Mouse (Mus musculus) forebrain, embryonic 13.5 days (tissue): Measurements from ENCODE around the gene Cd69. TPM values are rescaled to one million over a fixed set of nuclear protein-coding genes. Genes with fewer than 3 reads are reported as not detected.

ENCODE experiments used
- ATAC-seq: fragments of 200-750 bp; cut with Nextera tagmentation; 2 replicates; pipeline ENCODE4 v1.8.0; 2017
- H3K27ac ChIP-seq: fragments of 300-500 bp; sonication (generic); 2 replicates; pipeline ENCODE4 v1.5.1; 2015; ENCODE audit warnings: inconsistent platforms, mild to moderate bottlenecking, moderate library complexity
- H3K27me3 ChIP-seq: fragments of 300-500 bp; sonication (generic); 2 replicates; pipeline ENCODE4 v1.6.1; 2015; ENCODE audit warnings: mild to moderate bottlenecking, inconsistent platforms
- H3K36me3 ChIP-seq: fragments of 300-500 bp; sonication (generic); 2 replicates; pipeline ENCODE4 v1.6.1; 2015; ENCODE audit warnings: mild to moderate bottlenecking, inconsistent platforms; ENCODE audit not compliant: poor library complexity, severe bottlenecking
- H3K4me1 ChIP-seq: fragments of 300-500 bp; sonication (generic); 2 replicates; pipeline ENCODE4 v1.6.1; 2015; ENCODE audit warnings: inconsistent platforms
- H3K4me2 ChIP-seq: fragments of 300-500 bp; sonication (generic); 2 replicates; pipeline ENCODE4 v1.6.1; 2015; ENCODE audit warnings: inconsistent platforms, mild to moderate bottlenecking, moderate library complexity
- H3K4me3 ChIP-seq: fragments of 300-500 bp; sonication (generic); 2 replicates; pipeline ENCODE4 v1.5.1; 2015; ENCODE audit warnings: mild to moderate bottlenecking, inconsistent platforms
- H3K9ac ChIP-seq: fragments of 300-500 bp; sonication (generic); 2 replicates; pipeline ENCODE4 v1.6.1; 2015; ENCODE audit warnings: mild to moderate bottlenecking, inconsistent platforms
- H3K9me3 ChIP-seq: fragments of 300-500 bp; sonication (generic); replicated peaks from 2 replicates; pipeline ENCODE4 v1.6.1; 2016; ENCODE audit warnings: inconsistent platforms
- WGBS: fragments of 180-500 bp; shearing (Covaris S2); methylation state at CpG from one replicate; pipeline ENCODE4 v1.1.7; 2015; 5-methylcytosine and 5-hydroxymethylcytosine counted together
- polyA plus RNA-seq: library from polyadenylated mRNA; unstranded; fragments of >200 nt; fragmentation: Nextera tagmentation; extraction: Ambion mirVana; gene quantifications from 2 replicates; pipeline ENCODE4 v1.2.1, GENCODE M21; 2015

The Cd69 gene
- polyA plus RNA-seq, result not detected in 2 replicates

DNA sequence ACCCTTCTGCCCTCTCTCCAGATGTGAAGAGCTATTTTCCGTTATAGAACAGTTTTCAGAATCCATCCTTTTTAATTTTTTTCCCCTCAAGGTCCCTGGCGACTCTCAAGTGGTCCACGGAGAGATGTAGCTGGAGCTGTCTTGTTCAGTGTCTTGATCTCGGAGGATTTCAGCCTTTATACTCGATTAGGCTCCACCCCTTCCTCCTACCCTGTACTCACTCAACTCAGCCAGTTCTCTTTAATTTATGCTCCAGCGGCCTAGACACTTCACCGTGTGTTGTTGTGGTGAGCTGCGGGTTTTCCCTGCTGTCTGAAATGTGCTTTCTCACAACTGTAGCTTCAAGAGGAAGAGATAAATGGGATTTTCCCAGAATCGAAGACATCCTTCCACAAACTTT, at the start of gene Cd69:
Cd69 (minus strand) TSS at position 217 of the 400 bp plus-strand sequence.
- no peaks in the 10 kb centered on the region for H3K4me1 ChIP-seq
- no peaks in the 10 kb centered on the region for H3K9me3 ChIP-seq
- no peak within 1 kb of the TSS for H3K9ac ChIP-seq
- ATAC-seq, result no peak
- H3K27me3 ChIP-seq, result no peaks in the 10 kb centered on the region
- H3K27ac ChIP-seq, result no peak within 1 kb of the TSS
- no peak within 1 kb of the TSS for H3K4me3 ChIP-seq
- H3K4me2 ChIP-seq, result no peak within 1 kb of the TSS
- 84% methylated on average over 9 of the region's 9 CpGs for WGBS
- H3K36me3 ChIP-seq, result no peaks in the 10 kb centered on the region

DNA sequence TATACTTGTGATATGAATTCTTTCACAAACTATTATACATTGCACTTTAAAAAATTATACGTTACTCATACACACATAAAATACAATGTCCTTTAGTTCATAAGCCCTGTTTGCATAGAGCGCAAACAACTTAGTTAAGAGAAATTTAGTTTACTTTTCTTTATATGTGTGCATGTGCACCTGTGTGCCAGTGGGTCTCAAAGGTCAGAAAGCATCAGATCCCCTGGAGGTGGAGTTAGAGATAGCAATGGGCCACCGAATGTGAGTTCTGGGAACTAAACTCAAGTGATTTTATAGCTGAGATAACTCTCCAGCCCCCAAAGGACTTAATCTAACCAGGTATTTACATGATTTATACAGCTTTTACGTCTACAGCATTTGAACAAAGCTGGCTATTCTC, 44.1 kb upstream of the Cd69 start:
- ATAC-seq, result no peak
- 76% methylated on average over 4 of the region's 4 CpGs for WGBS
- H3K4me3 ChIP-seq, result no peak overlapping the region
- H3K9me3 ChIP-seq, result no peaks in the 10 kb centered on the region
- H3K4me1 ChIP-seq, result no peaks in the 10 kb centered on the region
- no peaks in the 10 kb centered on the region for H3K27me3 ChIP-seq
- no peak overlapping the region for H3K9ac ChIP-seq
- no peak overlapping the region for H3K27ac ChIP-seq
- no peak overlapping the region for H3K4me2 ChIP-seq
- no peaks in the 10 kb centered on the region for H3K36me3 ChIP-seq

DNA sequence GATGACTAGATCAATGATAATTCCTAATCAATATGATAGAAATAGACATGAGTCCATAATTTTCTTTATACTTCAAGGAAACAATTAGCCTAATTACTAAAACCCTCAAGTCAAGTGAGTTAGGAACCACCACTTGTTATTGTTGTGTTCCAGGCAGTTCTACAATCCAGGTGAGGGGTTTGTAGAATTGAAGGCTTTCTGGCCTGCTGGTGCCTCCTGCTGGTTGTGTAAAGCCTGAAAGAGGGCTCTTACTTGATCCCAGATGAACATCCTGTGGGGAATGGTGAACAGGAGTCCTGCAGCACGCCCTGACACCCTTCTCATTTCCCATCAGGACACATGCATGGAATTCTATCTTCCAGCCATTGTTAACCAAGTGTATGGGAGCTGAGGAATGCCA, 43.2 kb upstream of the Cd69 start:
- Histone ChIP-seq H3K27ac (no peak overlapping the region), H3K4me1 (no peaks in the 10 kb centered on the region), H3K9ac (no peak overlapping the region), H3K9me3 (no peaks in the 10 kb centered on the region), H3K27me3 (no peaks in the 10 kb centered on the region), H3K36me3 (no peaks in the 10 kb centered on the region), H3K4me3 (no peak overlapping the region), H3K4me2 (no peak overlapping the region)
- ATAC-seq, result no peak
- WGBS, result 52% methylated on average over 1 of the region's 1 CpGs

DNA sequence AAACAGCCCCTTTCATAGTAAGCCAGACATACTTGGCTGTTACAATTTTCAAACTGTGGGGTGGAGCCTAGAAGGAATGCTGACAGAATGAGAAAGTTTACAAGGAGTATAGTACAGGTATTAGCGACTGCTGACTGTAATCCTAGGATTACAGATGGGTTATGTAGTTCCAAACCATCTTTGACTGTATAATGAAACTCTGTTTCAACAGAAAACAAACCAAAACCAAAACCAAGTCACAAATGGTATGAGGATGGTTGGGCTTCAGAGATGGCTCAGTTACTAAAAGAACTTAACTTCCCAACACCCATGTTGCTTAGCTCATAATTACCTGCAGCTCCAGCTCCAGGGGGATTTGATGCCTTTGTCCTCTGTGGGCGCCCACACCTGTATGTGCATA, 41.2 kb upstream of the Cd69 start:
- Histone ChIP-seq H3K9me3 (no peaks in the 10 kb centered on the region), H3K27ac (no peak overlapping the region), H3K4me2 (no peak overlapping the region), H3K27me3 (no peaks in the 10 kb centered on the region), H3K36me3 (no peaks in the 10 kb centered on the region), H3K4me1 (no peaks in the 10 kb centered on the region), H3K4me3 (no peak overlapping the region), H3K9ac (no peak overlapping the region)
- WGBS, result 81% methylated on average over 2 of the region's 2 CpGs
- ATAC-seq, result no peak

DNA sequence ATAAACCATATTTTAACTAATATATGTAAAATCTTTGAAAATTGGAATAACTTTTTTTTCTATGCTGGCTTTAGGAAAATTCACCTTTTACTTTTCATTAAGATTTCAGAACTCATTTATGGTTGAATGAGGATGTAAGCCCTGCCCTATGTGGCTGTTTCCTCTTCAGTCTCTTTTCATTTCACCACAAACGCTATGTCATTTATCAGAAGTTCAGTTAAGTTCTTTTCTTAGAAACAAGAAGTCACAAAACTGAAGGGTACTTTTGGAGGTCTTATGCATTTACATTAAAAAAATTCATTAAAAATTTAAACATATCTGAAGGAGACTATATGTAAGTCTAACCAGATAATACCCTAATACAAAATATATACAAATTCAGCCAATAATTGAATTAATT, 40.5 kb upstream of the Cd69 start:
- no peak overlapping the region for H3K9ac ChIP-seq
- H3K27ac ChIP-seq, result no peak overlapping the region
- no peaks in the 10 kb centered on the region for H3K27me3 ChIP-seq
- no peaks in the 10 kb centered on the region for H3K4me1 ChIP-seq
- H3K9me3 ChIP-seq, result no peaks in the 10 kb centered on the region
- 82% methylated on average over 1 of the region's 1 CpGs for WGBS
- no peak overlapping the region for H3K4me3 ChIP-seq
- no peaks in the 10 kb centered on the region for H3K36me3 ChIP-seq
- ATAC-seq, result no peak
- no peak overlapping the region for H3K4me2 ChIP-seq

DNA sequence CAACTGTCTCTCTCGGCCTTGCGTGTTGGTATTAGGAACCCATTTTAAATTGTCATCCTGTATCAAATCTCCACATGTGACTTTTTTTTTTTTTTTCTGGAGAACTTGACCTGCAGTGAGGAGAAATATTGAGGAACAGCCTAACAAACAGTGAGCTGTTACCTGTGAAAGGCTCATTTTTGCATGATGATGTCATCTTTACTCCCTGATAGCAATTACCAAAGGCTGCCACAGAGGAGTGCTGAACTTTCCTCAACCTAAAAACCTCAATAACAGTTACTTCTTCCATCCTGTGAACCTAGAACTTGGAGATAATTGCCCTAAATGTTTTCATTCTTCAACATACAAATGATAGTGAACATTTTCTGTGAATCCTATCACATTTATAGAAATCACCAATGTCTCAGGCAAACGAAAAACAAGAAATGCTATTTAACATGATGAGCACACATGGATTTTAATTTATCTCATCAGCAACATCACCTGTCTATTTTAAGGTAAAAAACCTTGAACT, 39.5 kb upstream of the Cd69 start:
- no peak for ATAC-seq
- Histone ChIP-seq H3K9ac (no peak overlapping the region), H3K4me2 (no peak overlapping the region), H3K27me3 (no peaks in the 10 kb centered on the region), H3K27ac (no peak overlapping the region), H3K4me3 (no peak overlapping the region), H3K9me3 (no peaks in the 10 kb centered on the region), H3K36me3 (no peaks in the 10 kb centered on the region), H3K4me1 (no peaks in the 10 kb centered on the region)
- WGBS, result 85% methylated on average over 3 of the region's 3 CpGs

DNA sequence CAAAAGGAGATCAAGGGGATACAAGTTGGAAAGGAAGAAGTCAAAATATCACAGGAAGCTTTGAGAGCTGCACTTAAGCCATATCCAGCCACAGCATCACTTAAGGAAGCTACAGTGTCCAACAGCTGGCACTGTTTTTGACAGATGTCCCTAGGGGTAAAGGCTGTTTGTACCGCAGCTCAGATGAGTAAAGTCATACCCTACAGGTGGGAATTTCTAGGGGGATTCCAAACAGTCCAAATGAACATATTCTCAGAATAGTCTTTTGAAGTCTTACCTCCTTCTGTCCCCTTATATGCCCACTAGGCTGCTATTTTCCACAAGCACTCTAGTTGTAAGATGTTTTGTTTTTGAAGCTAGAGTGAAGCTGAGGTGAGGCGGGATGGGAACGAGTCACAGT, 37.3 kb upstream of the Cd69 start:
- WGBS, result 87% methylated on average over 3 of the region's 3 CpGs

DNA sequence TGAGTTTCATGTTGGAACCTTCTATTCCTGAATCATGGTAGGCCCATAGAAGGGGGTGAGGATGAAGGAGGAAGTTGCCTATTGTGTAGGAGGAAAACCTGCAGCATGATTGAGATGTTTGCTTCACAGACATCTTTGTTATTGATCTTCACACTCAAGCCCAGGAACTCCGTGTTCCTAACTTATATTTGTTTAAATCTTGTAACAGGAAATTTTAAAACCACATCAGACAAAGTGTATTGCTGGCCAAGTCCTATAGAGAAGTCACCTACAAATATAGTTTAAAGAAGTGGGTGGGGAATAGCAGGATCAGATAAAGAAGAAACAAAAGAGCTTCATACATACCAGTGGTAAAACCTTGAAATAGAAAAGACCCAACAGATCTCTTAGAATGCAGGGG, 28.9 kb upstream of the Cd69 start:
- no peaks in the 10 kb centered on the region for H3K36me3 ChIP-seq
- no peaks in the 10 kb centered on the region for H3K9me3 ChIP-seq
- 86% methylated on average over 1 of the region's 1 CpGs for WGBS
- no peak for ATAC-seq
- no peak overlapping the region for H3K4me3 ChIP-seq
- H3K9ac ChIP-seq, result no peak overlapping the region
- no peaks in the 10 kb centered on the region for H3K4me1 ChIP-seq
- H3K4me2 ChIP-seq, result no peak overlapping the region
- H3K27ac ChIP-seq, result no peak overlapping the region
- no peaks in the 10 kb centered on the region for H3K27me3 ChIP-seq

More for the DNA sequence above, 37.3 kb upstream of the Cd69 start:
- Histone ChIP-seq H3K4me2 (no peak overlapping the region), H3K9ac (no peak overlapping the region), H3K4me1 (no peaks in the 10 kb centered on the region), H3K4me3 (no peak overlapping the region), H3K27me3 (no peaks in the 10 kb centered on the region), H3K36me3 (no peaks in the 10 kb centered on the region), H3K27ac (no peak overlapping the region), H3K9me3 (no peaks in the 10 kb centered on the region)
- ATAC-seq, result no peak

DNA sequence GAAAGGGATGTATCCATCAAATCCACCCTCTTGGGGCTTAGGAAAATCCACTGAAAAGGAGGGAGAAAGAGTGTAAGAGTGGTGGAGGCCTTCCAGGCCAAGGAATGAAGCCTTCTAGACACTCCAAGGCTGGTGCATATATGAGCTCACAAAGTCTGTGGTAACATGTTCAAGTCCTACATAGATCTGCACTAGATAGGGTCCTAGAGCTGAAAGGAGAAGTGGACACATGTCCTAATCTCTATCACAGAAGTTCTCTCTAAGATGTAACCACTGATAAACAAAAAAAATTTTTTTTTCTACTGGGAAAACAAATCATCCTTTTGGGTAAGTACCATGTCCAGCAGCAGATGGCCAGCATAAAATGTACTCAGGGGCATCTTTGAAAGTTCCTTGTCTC, 13.5 kb upstream of the Cd69 start:
- Histone ChIP-seq H3K9me3 (no peaks in the 10 kb centered on the region), H3K4me2 (no peak overlapping the region), H3K27me3 (no peaks in the 10 kb centered on the region), H3K4me3 (no peak overlapping the region), H3K27ac (no peak overlapping the region), H3K4me1 (no peaks in the 10 kb centered on the region), H3K36me3 (no peaks in the 10 kb centered on the region), H3K9ac (no peak overlapping the region)
- ATAC-seq, result no peak

DNA sequence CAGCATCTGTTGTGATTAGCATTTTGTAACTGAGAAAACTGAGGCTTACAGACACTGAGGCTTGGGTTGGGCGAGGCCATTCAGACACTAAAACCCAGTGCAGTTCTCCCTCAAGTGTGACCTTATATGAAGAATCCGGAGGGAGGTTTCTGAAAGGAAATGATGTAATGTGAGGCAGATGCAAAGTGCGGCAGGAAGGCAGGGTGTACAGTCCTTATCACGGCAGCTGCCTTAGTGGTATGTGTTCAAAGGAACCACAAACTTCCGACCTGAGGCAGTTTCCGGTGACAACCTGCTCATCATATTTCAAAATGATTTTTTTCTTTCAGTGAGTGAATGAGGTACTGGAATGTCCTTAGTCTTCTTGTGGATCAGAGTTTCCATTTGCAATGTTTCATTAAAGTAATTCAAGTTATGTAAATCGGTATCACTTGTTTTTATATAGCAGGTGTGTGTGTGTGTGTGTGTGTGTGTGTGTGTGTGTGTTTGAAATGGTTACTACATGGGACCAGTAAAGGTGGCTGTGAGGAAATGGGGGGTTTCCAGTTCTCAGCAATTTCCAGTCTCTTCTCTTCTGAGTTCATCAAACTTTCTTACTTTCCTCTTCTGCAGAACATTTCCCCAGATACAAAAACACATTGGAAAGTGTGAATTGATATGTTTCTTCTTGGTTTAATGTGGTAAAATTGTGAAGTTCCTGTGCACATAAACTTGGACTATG, 9.3 kb upstream of the Cd69 start:
- no peak overlapping the region for H3K4me2 ChIP-seq
- no peak overlapping the region for H3K27ac ChIP-seq
- no peak overlapping the region for H3K4me3 ChIP-seq
- H3K27me3 ChIP-seq, result no peaks in the 10 kb centered on the region
- no peak for ATAC-seq
- no peak overlapping the region for H3K9ac ChIP-seq
- H3K9me3 ChIP-seq, result no peaks in the 10 kb centered on the region
- 88% methylated on average over 7 of the region's 7 CpGs for WGBS
- H3K36me3 ChIP-seq, result no peaks in the 10 kb centered on the region
- H3K4me1 ChIP-seq, result no peaks in the 10 kb centered on the region

DNA sequence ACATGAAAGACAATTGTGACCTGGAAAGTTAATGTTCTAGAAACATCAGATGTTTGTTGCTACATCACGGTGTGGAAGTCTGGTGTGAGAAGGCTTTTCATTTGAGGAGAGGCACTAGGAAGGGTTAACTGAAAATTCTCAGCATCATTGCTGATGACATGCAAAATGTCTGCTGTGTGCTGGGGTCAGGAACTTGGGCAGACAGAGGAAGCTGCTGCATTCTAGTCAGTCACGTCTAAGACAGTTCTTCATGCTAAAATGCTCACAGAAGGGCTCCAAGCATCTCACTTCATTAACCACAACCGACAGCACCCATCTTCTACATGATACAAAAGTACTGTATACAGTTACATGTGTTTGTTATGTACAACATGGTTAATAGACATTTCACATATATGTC, 8.0 kb upstream of the Cd69 start:
- Histone ChIP-seq H3K9ac (no peak overlapping the region), H3K9me3 (no peaks in the 10 kb centered on the region), H3K36me3 (no peaks in the 10 kb centered on the region), H3K27ac (no peak overlapping the region), H3K27me3 (no peaks in the 10 kb centered on the region), H3K4me2 (no peak overlapping the region), H3K4me3 (no peak overlapping the region), H3K4me1 (no peaks in the 10 kb centered on the region)
- WGBS, result 79% methylated on average over 3 of the region's 3 CpGs
- ATAC-seq, result no peak

DNA sequence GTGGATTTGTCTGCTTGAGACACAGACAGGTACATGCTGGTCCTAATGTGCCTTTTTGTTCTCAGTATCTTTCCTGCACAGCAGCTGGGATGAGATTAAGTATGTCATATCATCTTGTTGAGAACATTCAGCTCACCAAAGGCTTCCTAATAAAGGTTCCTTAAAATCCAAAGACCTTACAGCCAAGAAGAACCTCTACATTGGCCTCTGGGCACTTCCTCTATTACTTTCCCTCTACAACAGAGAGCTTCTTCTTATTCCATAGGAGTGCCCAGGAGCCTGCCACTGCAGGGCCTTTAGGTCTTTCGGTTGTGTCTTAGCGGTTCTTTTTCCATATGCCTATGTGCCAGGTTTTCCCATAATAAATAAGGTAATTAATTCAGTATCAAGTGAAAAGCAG, 1.2 kb upstream of the Cd69 start:
- 89% methylated on average over 2 of the region's 2 CpGs for WGBS
- H3K9me3 ChIP-seq, result no peaks in the 10 kb centered on the region
- H3K4me2 ChIP-seq, result no peak overlapping the region
- no peak overlapping the region for H3K27ac ChIP-seq
- no peak overlapping the region for H3K9ac ChIP-seq
- no peak for ATAC-seq
- H3K36me3 ChIP-seq, result no peaks in the 10 kb centered on the region
- no peaks in the 10 kb centered on the region for H3K27me3 ChIP-seq
- no peaks in the 10 kb centered on the region for H3K4me1 ChIP-seq
- H3K4me3 ChIP-seq, result no peak overlapping the region

DNA sequence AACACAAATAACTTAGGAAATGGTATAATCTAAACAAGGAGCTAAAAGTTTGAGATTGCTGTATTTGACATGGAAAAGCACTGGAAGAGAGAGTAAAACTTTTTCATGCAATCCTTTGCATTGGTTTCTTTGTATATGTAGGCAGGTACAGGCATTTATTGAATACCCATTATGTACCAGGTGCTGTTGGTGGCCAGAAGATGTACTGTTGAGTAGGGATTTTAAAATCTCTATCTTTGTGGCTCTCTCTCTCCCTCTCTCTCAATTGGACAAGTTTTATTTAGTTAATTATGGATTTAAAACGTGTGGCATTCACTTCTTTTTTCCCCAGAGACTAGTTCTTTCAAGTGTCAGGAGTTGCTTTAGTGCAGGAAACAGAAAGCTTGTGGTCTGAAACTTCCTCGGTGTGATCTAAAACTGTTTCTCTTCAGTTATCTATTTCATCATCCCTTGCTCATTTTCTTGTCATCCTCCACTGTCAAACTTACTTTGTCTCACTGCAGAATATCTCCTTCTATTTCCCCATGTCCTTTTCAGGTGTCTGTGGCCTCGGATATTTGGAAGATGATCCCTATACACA, 478 bp upstream of the Cd69 start:
- no peaks in the 10 kb centered on the region for H3K36me3 ChIP-seq
- no peaks in the 10 kb centered on the region for H3K9me3 ChIP-seq
- H3K9ac ChIP-seq, result no peak overlapping the region
- no peak overlapping the region for H3K4me2 ChIP-seq
- H3K27ac ChIP-seq, result no peak overlapping the region
- no peaks in the 10 kb centered on the region for H3K4me1 ChIP-seq
- H3K27me3 ChIP-seq, result no peaks in the 10 kb centered on the region
- no peak overlapping the region for H3K4me3 ChIP-seq
- 70% methylated on average over 3 of the region's 3 CpGs for WGBS
- ATAC-seq, result no peak
